Comparison of ENCODE assay signal across 8 mouse cellular contexts in genomic region chr4:34886490-34887111, GRCm38 (mm10). TPM values are rescaled to one million over a fixed set of nuclear protein-coding genes. Genes with fewer than 3 reads are reported as not detected.
DNase-seq lines count a peak whose midpoint lies in the region; ATAC-seq and TF ChIP-seq lines count a peak whose summit lies in the region.

No protein-coding gene starts in this region.

- ATAC-seq in heart, embryonic 12.5 days (ENCODE audit: insufficient number of reproducible peaks, low FRiP score), result peak; percentile 80
- peak; percentile 70 for ATAC-seq in kidney, postnatal 0 days (replicated peaks; ENCODE audit: low FRiP score, low read depth)
- peak; percentile 82 for ATAC-seq in liver, embryonic 11.5 days (replicated peaks; ENCODE audit: low FRiP score)

- peaks cover 30% of the 10 kb centered on the region for H3K27me3 ChIP-seq in erythroblast, embryonic 14.5 days (ENCODE audit: control insufficient read depth)
- H3K27me3 ChIP-seq in heart, embryonic 12.5 days (replicated peaks), result 0 out of 2 replicates have a peak, but pooled peaks cover 4% of the 10 kb centered on the region
- H3K27me3 ChIP-seq in kidney, postnatal 0 days (ENCODE audit: insufficient read depth, low read length), result peaks cover 17% of the 10 kb centered on the region
- peaks cover 10% of the 10 kb centered on the region for H3K27me3 ChIP-seq in liver, embryonic 11.5 days (replicated peaks; ENCODE audit: control insufficient read depth, insufficient read depth, low read length)
- H3K27me3 ChIP-seq in myocyte (ENCODE audit: control insufficient read depth, insufficient read depth, insufficient read length), result no peaks in the 10 kb centered on the region

- TF ChIP-seq POLR2A in brain, embryonic 14.5 days (IDR thresholded peaks at IDR 0.05; ENCODE audit: borderline replicate concordance, extremely low read depth, insufficient read depth, insufficient read length, poor library complexity, severe bottlenecking), result peak; percentile 36; the same call in 1 of the 2 replicates
- TF ChIP-seq POLR2A in myocyte (IDR thresholded peaks at IDR 0.05; ENCODE audit: insufficient read length, low read depth), result peak; percentile 67

- under 1% methylated on average over 48 of the region's 48 CpGs for WGBS in heart, embryonic 12.5 days
- under 1% methylated on average over 47 of the region's 48 CpGs for WGBS in kidney, postnatal 0 days
- under 1% methylated on average over 45 of the region's 48 CpGs for WGBS in liver, embryonic 11.5 days

- H3K27ac ChIP-seq in heart, embryonic 12.5 days (ENCODE audit: poor library complexity, severe bottlenecking), result peak overlapping the region; percentile 94
- H3K27ac ChIP-seq in kidney, postnatal 0 days, result peak overlapping the region; percentile 85
- H3K27ac ChIP-seq in liver, embryonic 11.5 days (ENCODE audit: low read depth, low read length), result peak overlapping the region; percentile 89

- peaks cover 16% of the 10 kb centered on the region for H3K79me2 ChIP-seq in myocyte (ENCODE audit: control insufficient read depth, insufficient read depth)

- peak overlapping the region; percentile 84 for H3K4me3 ChIP-seq in erythroblast, embryonic 14.5 days (replicated peaks)
- peak overlapping the region; percentile 90 for H3K4me3 ChIP-seq in heart, embryonic 12.5 days
- H3K4me3 ChIP-seq in kidney, postnatal 0 days (replicated peaks; ENCODE audit: low read depth, low read length), result peak overlapping the region; percentile 70
- peak overlapping the region; percentile 80 for H3K4me3 ChIP-seq in liver, embryonic 11.5 days (ENCODE audit: low read depth, low read length)
- H3K4me3 ChIP-seq in myocyte, result peak overlapping the region; percentile 37

- H3K36me3 ChIP-seq in erythroblast, embryonic 14.5 days (ENCODE audit: control insufficient read depth), result no peaks in the 10 kb centered on the region
- H3K36me3 ChIP-seq in heart, embryonic 12.5 days, result no peaks in the 10 kb centered on the region
- no peaks in the 10 kb centered on the region for H3K36me3 ChIP-seq in kidney, postnatal 0 days (ENCODE audit: insufficient read depth, low read length)
- H3K36me3 ChIP-seq in liver, embryonic 11.5 days (ENCODE audit: control insufficient read depth, insufficient read depth, low read length), result no peaks in the 10 kb centered on the region
- H3K36me3 ChIP-seq in myocyte (ENCODE audit: control insufficient read depth, insufficient read depth), result no peaks in the 10 kb centered on the region

- peak overlapping the region; percentile 92 for H3ac ChIP-seq in myocyte (ENCODE audit: control insufficient read depth, insufficient read length)

- peak overlapping the region; percentile 90 for H3K4me2 ChIP-seq in heart, embryonic 12.5 days
- H3K4me2 ChIP-seq in kidney, postnatal 0 days (ENCODE audit: low read length), result peak overlapping the region; percentile 87
- H3K4me2 ChIP-seq in liver, embryonic 11.5 days, result peak overlapping the region; percentile 72
- peak overlapping the region; percentile 89 for H3K4me2 ChIP-seq in myocyte (ENCODE audit: low read depth)

- peak; percentile 89 for DNase-seq in CD4-positive helper T cell, adult 2 months (ENCODE audit: low read depth, low spot score)
- peak; percentile 94 for DNase-seq in brain, embryonic 14.5 days (ENCODE audit: low read depth)
- peak; percentile 92 for DNase-seq in kidney, postnatal 0 days (ENCODE audit: low spot score)
- peak; percentile 83 for DNase-seq in liver, embryonic 11.5 days (ENCODE audit: low spot score)
- peak; percentile 80 to 89 for DNase-seq in spleen, postnatal 4 days (ENCODE audit: low spot score in 2 of 2)

- peak overlapping the region; percentile 94 for H3K9ac ChIP-seq in heart, embryonic 12.5 days
- peak overlapping the region; percentile 82 for H3K9ac ChIP-seq in kidney, postnatal 0 days (ENCODE audit: low read depth, low read length)
- H3K9ac ChIP-seq in liver, embryonic 11.5 days (ENCODE audit: low read depth, low read length), result peak overlapping the region; percentile 91

- peaks cover 55% of the 10 kb centered on the region for H3K4me1 ChIP-seq in erythroblast, embryonic 14.5 days (ENCODE audit: control insufficient read depth)
- H3K4me1 ChIP-seq in heart, embryonic 12.5 days (replicated peaks), result peaks cover 24% of the 10 kb centered on the region
- H3K4me1 ChIP-seq in kidney, postnatal 0 days (replicated peaks; ENCODE audit: insufficient read depth, low read length), result 0 out of 2 replicates have a peak, but pooled peaks cover 4% of the 10 kb centered on the region
- H3K4me1 ChIP-seq in liver, embryonic 11.5 days (replicated peaks; ENCODE audit: control insufficient read depth, insufficient read depth, low read length), result peaks cover 22% of the 10 kb centered on the region

- H3K9me3 ChIP-seq in erythroblast, embryonic 14.5 days (ENCODE audit: control insufficient read depth, low read length), result no peaks in the 10 kb centered on the region
- no peaks in the 10 kb centered on the region for H3K9me3 ChIP-seq in heart, embryonic 12.5 days (replicated peaks)
- no peaks in the 10 kb centered on the region for H3K9me3 ChIP-seq in kidney, postnatal 0 days (replicated peaks; ENCODE audit: low read length)
- no peaks in the 10 kb centered on the region for H3K9me3 ChIP-seq in liver, embryonic 11.5 days (ENCODE audit: control insufficient read depth, low read length)

- no peak for TF ChIP-seq CTCF in brain, embryonic 14.5 days (IDR thresholded peaks at IDR 0.05; ENCODE audit: borderline replicate concordance, extremely low read depth, insufficient read depth, insufficient read length)
- TF ChIP-seq CTCF in kidney, postnatal 0 days (IDR thresholded peaks at IDR 0.05; ENCODE audit: low read depth), result no peak

TF ChIP-seq in myocyte, 11 proteins besides CTCF, POLR2A, EP300 and RAD21:
- TF ChIP-seq POLR2AphosphoS2 (IDR thresholded peaks at IDR 0.05; ENCODE audit: insufficient read length, low read depth), result peak; percentile 38
- TF ChIP-seq USF1 (IDR thresholded peaks at IDR 0.05; ENCODE audit: low read depth), result no peak
TF ChIP-seq in myocyte: peak in this region for 1.

RNA-seq across cellular contexts. Expression of gene Zfp292, which starts 3.8 kb away (rescaled TPM):
- polyA plus RNA-seq in brain, embryonic 14.5 days (2012; rRNA removed), result 16.2 and 23.1 TPM in 2 replicates
- 0.03 TPM in 1 of 2 replicates, not detected in the other for polyA plus RNA-seq in erythroblast, embryonic 14.5 days (2012)
- polyA plus RNA-seq in heart, embryonic 12.5 days (2016; fragmentation: Nextera tagmentation; extraction: Ambion mirVana), result 18.6 and 19.8 TPM in 2 replicates
- 12.4 and 13.2 TPM in 2 replicates for polyA plus RNA-seq in kidney, postnatal 0 days (2015; fragmentation: Nextera tagmentation; extraction: Ambion mirVana)
- polyA plus RNA-seq in liver, embryonic 11.5 days (2014; fragmentation: Nextera tagmentation; extraction: Ambion mirVana), result 16.2 and 16.8 TPM in 2 replicates
- polyA plus RNA-seq in myocyte (2012; fragmentation: generic; extraction: Trizol), result 1.8 TPM

RNA-seq across cellular contexts. Expression of gene Cga, which starts 7.0 kb away (rescaled TPM):
- 0.11 TPM in 1 of 2 replicates, not detected in the other for polyA plus RNA-seq in brain, embryonic 14.5 days (2012; rRNA removed)
- not detected in 2 replicates for polyA plus RNA-seq in erythroblast, embryonic 14.5 days (2012)
- not detected in 2 replicates for polyA plus RNA-seq in heart, embryonic 12.5 days (2016; fragmentation: Nextera tagmentation; extraction: Ambion mirVana)
- not detected in 2 replicates for polyA plus RNA-seq in kidney, postnatal 0 days (2015; fragmentation: Nextera tagmentation; extraction: Ambion mirVana)
- polyA plus RNA-seq in liver, embryonic 11.5 days (2014; fragmentation: Nextera tagmentation; extraction: Ambion mirVana), result 0.29 TPM in 1 of 2 replicates, not detected in the other
- not detected for polyA plus RNA-seq in myocyte (2012; fragmentation: generic; extraction: Trizol)

Comparison
In these comparisons a context has a peak if more than half of its experiments do, and no peak if none do; other contexts are left out.
1. Peak in every context shown above with its lines: DNase-seq, ATAC-seq, H3K4me3 ChIP-seq and H3K27ac ChIP-seq.
2. H3K4me3 ChIP-seq: peak in every context shown above with its lines; median percentile 90 in heart, embryonic 12.5 days; 84 in erythroblast, embryonic 14.5 days; 80 in liver, embryonic 11.5 days; 70 in kidney, postnatal 0 days; 37 in myocyte.